Mouse (Mus musculus) neural tube, embryonic 13.5 days (tissue): ENCODE results near the gene Prkar1a. TPM values are rescaled to one million over a fixed set of nuclear protein-coding genes. Genes with fewer than 3 reads are reported as not detected.

Experiments used
- ATAC-seq: fragments of 200-750 bp; cut with Nextera tagmentation; 2 replicates; pipeline ENCODE4 v1.8.0; 2017; ENCODE audit warnings: low read depth, mild to moderate bottlenecking, moderate TSS enrichment, moderate library complexity
- H3K27ac ChIP-seq: fragments of 300-500 bp; sonication (generic); replicated peaks from 2 replicates; pipeline ENCODE4 v1.5.1; 2015; ENCODE audit warnings: moderate library complexity, mild to moderate bottlenecking, inconsistent platforms
- H3K27me3 ChIP-seq: fragments of 300-500 bp; sonication (generic); 2 replicates; pipeline ENCODE4 v1.6.1; 2015; ENCODE audit warnings: mild to moderate bottlenecking, inconsistent platforms
- H3K36me3 ChIP-seq: fragments of 300-500 bp; sonication (generic); 2 replicates; pipeline ENCODE4 v1.6.1; 2015; ENCODE audit warnings: mild to moderate bottlenecking, inconsistent platforms
- H3K4me1 ChIP-seq: fragments of 300-500 bp; sonication (generic); replicated peaks from 2 replicates; pipeline ENCODE4 v1.6.1; 2015; ENCODE audit warnings: inconsistent platforms
- H3K4me2 ChIP-seq: fragments of 300-500 bp; sonication (generic); 2 replicates; pipeline ENCODE4 v1.6.1; 2015; ENCODE audit warnings: inconsistent platforms, mild to moderate bottlenecking, moderate library complexity
- H3K4me3 ChIP-seq: fragments of 300-500 bp; sonication (generic); 2 replicates; pipeline ENCODE4 v1.5.1; 2015; ENCODE audit warnings: mild to moderate bottlenecking, inconsistent platforms
- H3K9ac ChIP-seq: fragments of 300-500 bp; sonication (generic); 2 replicates; pipeline ENCODE4 v1.6.1; 2015; ENCODE audit warnings: moderate library complexity, mild to moderate bottlenecking, inconsistent platforms
- H3K9me3 ChIP-seq: fragments of 300-500 bp; sonication (generic); 2 replicates; pipeline ENCODE4 v1.6.1; 2016; ENCODE audit warnings: inconsistent platforms
- WGBS: fragments of 180-500 bp; shearing (Covaris S2); methylation state at CpG from one replicate; pipeline ENCODE4 v1.1.7; 2015; 5-methylcytosine and 5-hydroxymethylcytosine counted together
- polyA plus RNA-seq: library from polyadenylated mRNA; unstranded; fragments of >200 nt; fragmentation: Nextera tagmentation; extraction: Ambion mirVana; gene quantifications from 2 replicates; pipeline ENCODE4 v1.2.1, GENCODE M21; 2015

Prkar1a gene
- polyA plus RNA-seq, 1 experiment from 2014 or later, result 457 TPM

- Histone ChIP-seq H3K4me2 (no peak overlapping the region), H3K4me1 (peaks cover 26% of the 10 kb centered on the region), H3K4me3 (no peak overlapping the region), H3K9ac (no peak overlapping the region), H3K36me3 (no peaks in the 10 kb centered on the region), H3K27ac (no peak overlapping the region), H3K9me3 (no peaks in the 10 kb centered on the region), H3K27me3 (peaks cover 23% of the 10 kb centered on the region)
- WGBS, result 89% methylated on average over 5 of the region's 5 CpGs
- no peak for ATAC-seq
Observed at GRCm38 (mm10) chr11:109717448-109717847, 68.2 kb downstream of the Prkar1a start.

- 89% methylated on average over 15 of the region's 15 CpGs for WGBS
- peaks cover 30% of the 10 kb centered on the region for H3K27me3 ChIP-seq
- H3K4me1 ChIP-seq, result peaks cover 32% of the 10 kb centered on the region
- H3K4me2 ChIP-seq, result no peak overlapping the region
- no peak overlapping the region for H3K4me3 ChIP-seq
- H3K9me3 ChIP-seq, result no peaks in the 10 kb centered on the region
- no peak overlapping the region for H3K27ac ChIP-seq
- H3K36me3 ChIP-seq, result no peaks in the 10 kb centered on the region
- H3K9ac ChIP-seq, result no peak overlapping the region
- ATAC-seq, result no peak
Observed at GRCm38 (mm10) chr11:109717966-109718895, 69.0 kb downstream of the Prkar1a start.

Other genes with a start within 250 kb of the Prkar1a start
- not detected in 2 replicates for gene 9930022D16Rik, start 235.5 kb upstream of the Prkar1a start, polyA plus RNA-seq
- 49.1 and 61.1 TPM in 2 replicates for gene Amz2, start 223.5 kb upstream of the Prkar1a start, polyA plus RNA-seq
- 3.0 and 3.7 TPM in 2 replicates for gene Arsg, start 176.0 kb upstream of the Prkar1a start, polyA plus RNA-seq
- 3.3 and 4.0 TPM in 2 replicates for gene Slc16a6, start 175.8 kb upstream of the Prkar1a start, polyA plus RNA-seq
- 23.4 and 24.7 TPM in 2 replicates for gene Wipi1, start 37.4 kb upstream of the Prkar1a start, polyA plus RNA-seq
- gene Fam20a, start 72.9 kb downstream of the Prkar1a start, polyA plus RNA-seq, result 3.0 and 3.7 TPM in 2 replicates
- gene 1700012B07Rik, start 178.6 kb downstream of the Prkar1a start, polyA plus RNA-seq, result not detected in 2 replicates